In the genomic region with DNA sequence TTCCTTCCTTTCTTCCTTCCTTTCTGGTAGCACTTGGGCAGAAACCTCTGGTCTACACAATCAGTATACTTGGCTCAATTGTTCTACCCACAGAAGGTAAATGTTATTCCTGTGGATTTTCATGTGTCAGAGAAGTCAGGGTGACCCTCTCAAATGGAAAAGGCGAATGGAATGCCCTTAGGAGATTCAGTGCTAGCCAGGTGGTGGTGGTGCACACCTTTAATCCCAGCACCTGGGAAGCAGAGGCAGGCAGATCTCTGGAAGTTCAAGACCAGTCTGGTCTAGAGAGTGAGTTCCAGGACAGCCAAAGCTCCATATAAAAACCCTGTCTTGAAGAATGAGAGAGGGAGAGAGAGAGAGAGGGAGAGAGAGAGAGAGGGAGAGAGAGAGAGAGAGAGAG, we compare ENCODE assay signal across 17 mouse cellular contexts.
"Had no signal": no experiment of that assay in that cellular context is flagged by ENCODE, and none has a peak within 500 bp of the region (broad histone marks: within the 10 kb centered on the region; RNA-seq: fewer than 3 reads in every experiment).

No protein-coding gene starts in this region.

- ATAC-seq: midbrain, embryonic 15.5 days had no signal

- H3K4me1 ChIP-seq: liver, embryonic 13.5 days; midbrain, embryonic 12.5 days; midbrain, embryonic 15.5 days had no signal

- H3K27ac ChIP-seq: kidney, postnatal 0 days; layer of hippocampus, adult 2 months; limb, embryonic 13.5 days; liver, embryonic 13.5 days; macrophage; midbrain, embryonic 12.5 days; midbrain, embryonic 15.5 days; neural tube, embryonic 13.5 days; stomach, embryonic 15.5 days had no signal

- DNase-seq: layer of hippocampus, adult 9-11 months; liver; liver, embryonic 13.5 days; retina, postnatal 1 day; right cerebral cortex, postnatal 25 days; spleen, adult 18-20 months; thymus, postnatal 25 days had no signal

- H3K4me2 ChIP-seq: limb, embryonic 13.5 days; liver, embryonic 13.5 days; lung, embryonic 14.5 days; midbrain, embryonic 12.5 days; midbrain, embryonic 15.5 days; neural tube, embryonic 13.5 days; stomach, embryonic 15.5 days had no signal

- H3K36me3 ChIP-seq: liver, embryonic 13.5 days; midbrain, embryonic 12.5 days; midbrain, embryonic 15.5 days; neural tube, embryonic 13.5 days; stomach, embryonic 15.5 days had no signal

- H3K27me3 ChIP-seq: limb, embryonic 13.5 days; liver, embryonic 13.5 days; midbrain, embryonic 12.5 days; midbrain, embryonic 15.5 days; neural tube, embryonic 13.5 days; stomach, embryonic 15.5 days had no signal

- H3K9me3 ChIP-seq: limb, embryonic 10.5 days; limb, embryonic 13.5 days; liver, embryonic 13.5 days; midbrain, embryonic 12.5 days; midbrain, embryonic 15.5 days; neural tube, embryonic 13.5 days; stomach, embryonic 15.5 days had no signal

- H3K4me3 ChIP-seq: layer of hippocampus, adult 2 months; limb, embryonic 10.5 days; limb, embryonic 13.5 days; liver, embryonic 13.5 days; midbrain, embryonic 12.5 days; midbrain, embryonic 15.5 days; neural tube, embryonic 13.5 days; stomach, embryonic 15.5 days had no signal

- H3K9ac ChIP-seq: limb, embryonic 13.5 days; liver, embryonic 13.5 days; lung, embryonic 14.5 days; midbrain, embryonic 12.5 days; midbrain, embryonic 15.5 days; neural tube, embryonic 13.5 days; stomach, embryonic 15.5 days had no signal
